Mouse (Mus musculus) heart, postnatal 4 days (tissue): ENCODE results near the gene Vmn1r3. TPM values are rescaled to one million over a fixed set of nuclear protein-coding genes. Genes with fewer than 3 reads are reported as not detected.

Source experiments
- total RNA-seq, 2 experiments: library from RNA; stranded (reverse); gene quantifications; 2 replicates each; pipeline ENCODE4 v1.2.3; 2021

Vmn1r3 gene
- total RNA-seq, 2 experiments from 2014 or later: not detected

Other genes starting within 250 kb of the Vmn1r3 start
- gene Vmn1r2, start 18.0 kb downstream of the Vmn1r3 start, total RNA-seq: not detected